Mouse (Mus musculus): ENCODE results near the gene Bach1.
A peak's percentile ranks its signal among the peaks of the same experiment; 100 is the strongest.

- TF ChIP-seq EP300 (IDR thresholded peaks at IDR 0.05) (no peak), CTCF (IDR thresholded peaks at IDR 0.05) (peak; percentile 61)
Observed at GRCm38 (mm10) chr16:87774398-87774797, 75.7 kb downstream of the Bach1 start.
